Mouse (Mus musculus): ENCODE data around the gene Nphp4.

The Nphp4 gene

DNA sequence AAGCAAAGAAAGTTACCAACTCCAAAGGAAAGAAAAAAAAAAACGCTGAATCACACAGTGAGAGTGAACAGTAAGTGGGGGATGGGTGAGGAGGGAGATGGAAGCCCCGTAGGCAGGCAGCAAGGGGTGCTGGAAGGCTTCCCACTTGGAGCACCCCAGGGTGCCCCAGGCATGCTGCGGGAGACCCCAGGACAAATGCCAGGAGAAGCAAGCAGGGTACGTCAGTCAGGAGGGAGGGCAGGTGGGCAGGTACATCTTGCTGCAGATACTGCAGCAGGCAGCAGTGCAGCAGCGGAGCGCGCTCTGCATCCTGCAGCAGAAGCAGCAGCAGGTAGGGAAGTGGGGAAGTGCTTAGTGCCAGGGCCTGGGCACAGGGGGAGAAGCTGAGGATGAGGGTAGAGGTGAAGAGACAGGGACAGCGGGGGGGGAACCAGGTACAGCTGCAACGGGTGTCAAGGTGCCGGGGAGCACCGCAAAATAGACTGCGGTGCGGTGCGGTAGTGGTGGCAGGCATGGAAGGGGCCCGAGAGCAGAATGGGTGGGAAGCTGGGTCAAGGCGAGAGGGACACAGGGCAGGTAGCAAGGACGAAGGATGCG lies at the start of gene Nphp4:
Gene Nphp4 (plus strand): TSS at position 280 of the 597 bp plus-strand sequence.
- DNase-seq (ENCODE audit: low spot score) = peak; percentile 37

GRCm38 (mm10) chr4:152428259-152428658 lies 48.2 kb upstream of the Nphp4 start:
- DNase-seq (ENCODE audit: low spot score) = peak; percentile 35

DNA sequence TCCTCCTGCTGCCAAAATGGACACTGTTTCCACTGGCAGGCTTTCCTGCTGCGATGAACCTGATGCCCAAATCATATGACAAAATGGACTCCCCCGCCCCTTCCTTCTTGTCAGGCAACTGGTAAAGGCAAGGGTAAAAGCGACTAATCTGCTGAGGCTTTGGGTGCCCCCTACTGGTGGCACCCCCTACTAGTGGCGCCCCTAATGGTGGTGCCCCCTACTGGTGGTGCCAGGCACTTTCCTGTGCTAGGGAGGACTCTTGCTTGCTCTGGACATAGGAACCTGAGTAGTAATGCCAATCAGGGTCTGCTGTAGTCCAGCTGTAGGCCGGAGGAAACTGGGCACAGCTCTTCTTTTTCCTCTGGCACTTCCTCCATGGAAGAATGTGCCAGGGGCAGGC lies 44.2 kb upstream of the Nphp4 start:
- peak; percentile 72 for DNase-seq (ENCODE audit: low spot score)

DNA sequence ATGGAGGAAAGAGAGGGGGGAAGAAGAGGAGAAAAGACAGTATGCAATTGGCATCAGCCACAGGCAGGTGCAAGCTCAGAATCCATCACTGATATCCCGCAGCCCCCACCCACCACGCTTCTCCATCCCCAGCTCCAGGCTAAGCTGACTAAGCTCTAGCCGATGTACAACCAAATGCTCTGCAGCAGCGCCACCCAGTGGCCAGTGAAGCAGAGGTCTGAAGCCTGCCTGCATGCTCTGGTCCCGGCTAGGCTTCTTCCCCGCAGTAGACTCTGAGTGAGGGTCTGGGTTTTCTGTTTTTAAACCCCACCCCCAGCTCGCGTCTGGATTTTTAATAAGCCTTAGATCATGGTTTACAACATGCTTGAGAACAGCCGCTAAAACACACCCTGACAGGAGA lies 41.7 kb upstream of the Nphp4 start:
- peak; percentile 94 for DNase-seq (ENCODE audit: low spot score)

GRCm38 (mm10) chr4:152435255-152435654 lies 41.3 kb upstream of the Nphp4 start:
- DNase-seq (ENCODE audit: low spot score) = peak; percentile 80

DNA sequence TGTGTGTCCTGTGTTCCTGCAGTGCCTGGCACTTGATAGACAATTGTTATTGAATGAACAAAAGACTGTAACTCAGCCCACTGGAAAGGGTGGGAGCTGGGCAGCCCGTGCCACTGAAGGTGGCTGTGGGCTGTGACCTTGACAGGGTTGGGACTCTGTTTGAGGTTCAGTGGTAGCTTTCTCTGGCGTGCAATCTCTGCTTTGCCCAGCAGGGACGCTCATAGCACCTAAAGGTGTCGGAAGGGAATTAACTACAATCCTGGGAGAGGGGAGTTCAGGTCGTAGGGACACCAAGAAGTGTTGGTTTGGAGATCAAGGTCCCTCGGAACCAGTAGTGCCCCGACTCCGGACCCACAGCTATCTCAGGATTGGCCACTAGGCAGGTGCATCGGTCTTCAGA lies 35.6 kb upstream of the Nphp4 start:
- DNase-seq (ENCODE audit: low spot score) = no peak

GRCm38 (mm10) chr4:152441536-152441935 lies 35.0 kb upstream of the Nphp4 start:
- no peak for DNase-seq (ENCODE audit: low spot score)

- DNase-seq (ENCODE audit: low spot score) = peak; percentile 67
These were observed 30.3 kb upstream of the Nphp4 start for GRCm38 (mm10) chr4:152446178-152446577.

- peak; percentile 36 for DNase-seq (ENCODE audit: low spot score)
These were observed 28.5 kb upstream of the Nphp4 start for GRCm38 (mm10) chr4:152447731-152448665.

GRCm38 (mm10) chr4:152448666-152449018 lies 27.9 kb upstream of the Nphp4 start:
- DNase-seq (ENCODE audit: low spot score) = peak; percentile 60

GRCm38 (mm10) chr4:152451371-152451770 lies 25.1 kb upstream of the Nphp4 start:
- DNase-seq (ENCODE audit: low spot score) = no peak

DNA sequence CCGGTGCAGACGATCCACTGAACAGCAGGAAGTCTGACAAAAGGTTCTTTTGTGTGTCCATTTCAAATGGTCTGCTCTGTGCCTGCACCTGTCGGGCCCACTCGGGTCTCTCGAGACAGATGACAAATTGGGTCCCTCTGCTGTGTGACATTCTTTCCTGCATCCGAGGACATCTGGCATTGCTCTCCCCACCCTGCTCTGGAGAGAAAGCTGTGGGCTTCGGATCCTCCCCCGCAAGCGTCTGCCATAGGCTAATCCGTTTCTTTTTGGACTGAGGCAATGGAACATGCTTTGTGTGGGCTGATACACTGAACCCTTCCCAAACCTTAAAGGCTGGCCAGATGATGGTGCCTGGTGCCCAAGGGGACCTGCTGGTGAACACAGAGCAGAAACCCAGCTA lies 23.4 kb upstream of the Nphp4 start:
- DNase-seq (ENCODE audit: low spot score) = no peak

DNA sequence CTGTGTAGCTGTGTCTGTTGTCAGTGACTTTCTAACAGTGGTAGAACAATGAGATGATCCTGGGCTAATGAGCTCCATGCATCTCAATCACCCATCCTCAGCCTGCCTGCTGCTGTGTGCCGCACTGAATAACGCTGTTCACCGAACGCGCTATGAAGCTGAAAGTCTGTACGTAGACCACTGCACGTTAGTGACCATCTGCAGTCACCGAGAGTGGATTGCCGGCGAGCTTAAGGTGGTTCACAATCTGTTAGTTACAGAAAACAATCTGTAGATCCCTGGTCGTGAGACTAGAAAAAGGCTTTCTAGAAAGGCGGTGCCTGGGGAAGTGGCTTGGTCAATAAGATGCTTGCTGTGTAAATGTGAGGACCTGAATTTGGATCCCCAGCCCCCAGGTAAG lies 22.4 kb upstream of the Nphp4 start:
- no peak for DNase-seq (ENCODE audit: low spot score)

DNA sequence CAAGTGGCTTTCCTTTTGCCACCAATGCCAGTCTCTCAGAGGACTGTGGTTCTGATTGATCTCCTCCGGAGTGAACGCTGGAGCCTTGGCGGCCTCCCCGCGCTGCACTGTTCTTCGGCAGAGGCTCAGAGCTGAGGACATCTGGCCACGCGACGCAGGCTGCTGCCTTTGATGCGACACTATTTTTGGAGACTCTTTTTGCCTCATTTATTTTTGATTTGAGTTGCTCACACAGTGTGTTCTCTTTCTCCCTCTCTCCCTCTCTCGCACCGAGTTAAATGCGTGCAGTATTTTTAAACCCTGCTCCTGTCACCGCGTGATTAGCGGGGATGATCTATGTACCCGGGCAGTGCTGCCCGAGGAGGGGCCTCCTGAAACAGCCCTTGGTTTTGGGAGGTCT lies 19.9 kb upstream of the Nphp4 start:
- no peak for DNase-seq (ENCODE audit: low spot score)

DNA sequence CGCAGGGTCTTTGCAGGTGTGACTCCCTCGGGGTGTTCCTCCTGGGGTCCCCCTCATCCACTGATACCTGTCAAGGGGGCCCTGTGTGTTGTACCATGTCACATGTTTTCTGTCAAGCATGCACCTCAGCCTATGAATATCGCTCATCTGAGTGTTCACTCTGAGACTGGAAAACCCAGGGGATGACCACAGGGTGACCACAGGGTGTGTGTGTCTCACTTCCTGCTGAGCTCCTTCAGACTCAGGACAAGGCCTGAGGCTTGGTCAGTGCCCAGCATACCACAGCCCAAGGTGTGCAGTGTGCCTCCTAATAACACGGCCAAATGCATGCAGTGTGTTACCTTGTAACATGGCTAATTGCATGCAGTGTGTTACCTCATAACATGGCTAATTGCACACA lies 18.8 kb upstream of the Nphp4 start:
- DNase-seq (ENCODE audit: low spot score) = no peak

GRCm38 (mm10) chr4:152462516-152462915 lies 14.0 kb upstream of the Nphp4 start:
- DNase-seq (ENCODE audit: low spot score) = no peak

DNA sequence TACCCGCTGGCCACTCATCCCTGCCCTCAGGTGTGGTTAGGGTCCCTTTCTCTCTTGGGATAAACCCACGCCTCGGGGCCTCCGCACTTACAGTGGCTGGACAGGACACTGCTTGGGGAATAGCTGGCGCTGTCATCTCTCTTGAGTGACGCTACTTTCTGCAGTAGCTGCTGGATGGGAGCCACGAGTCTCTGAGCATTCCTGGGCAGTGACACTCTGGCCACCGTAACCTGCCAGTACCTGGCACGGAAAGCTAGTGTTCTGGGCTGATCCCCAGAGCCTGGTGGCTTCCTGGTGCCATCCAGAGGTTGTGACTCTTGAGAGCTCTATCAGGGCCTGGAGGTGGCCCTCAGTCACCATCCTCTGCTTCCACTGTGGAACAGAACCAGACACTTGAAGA lies 13.4 kb upstream of the Nphp4 start:
- DNase-seq (ENCODE audit: low spot score) = no peak

- DNase-seq (ENCODE audit: low spot score) = no peak
These were observed 11.4 kb upstream of the Nphp4 start for GRCm38 (mm10) chr4:152465116-152465515.

DNA sequence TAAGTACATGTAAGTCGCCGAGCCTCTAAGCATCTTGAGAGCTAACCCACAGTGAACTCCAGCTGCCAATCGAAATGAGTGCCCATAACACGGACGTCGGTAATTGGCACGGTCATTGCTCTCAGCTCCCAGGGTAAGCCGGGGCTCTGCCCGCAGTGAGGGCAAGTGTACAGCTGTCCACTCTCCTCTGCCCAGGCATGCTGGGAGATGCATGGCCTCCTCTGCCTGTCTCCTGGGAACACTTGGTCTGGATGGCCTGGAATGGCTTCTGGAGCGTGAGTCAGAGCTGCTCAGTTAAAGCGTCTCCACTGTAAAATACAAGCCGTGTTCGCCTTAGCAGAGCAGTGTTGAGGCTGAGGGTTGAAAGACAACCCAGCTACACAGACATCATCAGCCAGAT lies 9.9 kb upstream of the Nphp4 start:
- DNase-seq (ENCODE audit: low spot score) = peak; percentile 90

- no peak for DNase-seq (ENCODE audit: low spot score)
These were observed 8.6 kb upstream of the Nphp4 start for GRCm38 (mm10) chr4:152467951-152468350.

GRCm38 (mm10) chr4:152475941-152476340 lies 565 bp upstream of the Nphp4 start:
- DNase-seq (ENCODE audit: low spot score) = no peak

DNA sequence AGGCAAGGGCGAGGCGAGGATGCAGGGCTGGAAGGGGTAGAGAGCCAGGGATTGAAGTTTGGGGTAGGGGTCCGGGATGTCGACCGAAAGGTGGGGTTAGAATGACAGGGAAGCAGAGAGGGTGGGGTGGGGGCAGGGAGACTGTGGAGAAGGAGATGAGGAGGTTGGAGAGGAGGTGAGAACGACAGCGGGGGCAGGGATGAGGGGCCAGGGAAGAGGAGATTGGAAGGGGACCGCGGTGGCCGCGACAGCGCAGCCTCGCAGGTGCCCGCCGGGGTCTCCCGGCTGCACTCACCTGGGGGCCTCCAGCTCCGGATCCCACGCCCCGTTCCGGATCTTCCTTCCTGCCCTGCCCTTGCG lies 580 bp downstream of the Nphp4 start:
- DNase-seq (ENCODE audit: low spot score) = no peak

GRCm38 (mm10) chr4:152477466-152478223 lies 1.1 kb downstream of the Nphp4 start, which contains the start of gene Kcnab2:
TSS of gene Kcnab2 (minus strand) at chr4:152477871.
- DNase-seq (ENCODE audit: low spot score) = peak; percentile 100
